Comparison of ENCODE assay signal across 19 mouse cellular contexts in the genomic region with DNA sequence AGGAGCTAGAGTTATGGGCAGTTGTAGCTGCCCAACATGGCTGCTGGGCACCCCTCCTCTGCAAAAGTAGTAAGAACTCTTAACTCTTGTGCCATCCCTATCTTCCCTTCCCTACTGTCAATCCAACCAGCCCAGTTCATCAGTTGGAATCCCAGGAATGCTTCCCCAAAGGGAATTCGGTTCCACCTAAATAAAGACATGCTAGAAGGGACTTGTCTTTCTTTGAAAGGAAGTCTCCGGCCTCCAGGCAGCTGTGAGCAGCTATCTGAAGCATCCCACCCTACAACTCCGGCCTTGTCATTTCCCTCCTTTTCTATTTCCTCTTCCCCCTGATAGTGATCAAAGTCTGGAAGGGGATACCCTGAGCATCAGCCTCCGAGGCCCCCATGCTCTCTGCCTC. TPM values are rescaled to one million over a fixed set of nuclear protein-coding genes. Genes with fewer than 3 reads are reported as not detected.
A peak's percentile ranks its signal among the peaks of the same experiment; 100 is the strongest.
DNase-seq lines count a peak whose midpoint lies in the region; ATAC-seq and TF ChIP-seq lines count a peak whose summit lies in the region.
"Had no signal": no experiment of that assay in that cellular context is flagged by ENCODE, and none has a peak within 500 bp of the region (broad histone marks: within the 10 kb centered on the region; RNA-seq: fewer than 3 reads in every experiment).

No protein-coding gene starts in this region.

- ATAC-seq in limb, embryonic 14.5 days (ENCODE audit: low FRiP score, low read depth): no peak
- no peak for ATAC-seq in embryonic facial prominence, embryonic 14.5 days (ENCODE audit: low read depth)
- ATAC-seq: CD4-positive, CD25-positive, alpha-beta regulatory T cell, adult 4 months; forebrain, embryonic 15.5 days; inflammation-experienced regulatory T-cells, adult 6 months; intestine, postnatal 0 days had no signal

- no peak for TF ChIP-seq POLR2A in limb, embryonic 14.5 days (IDR thresholded peaks at IDR 0.05; ENCODE audit: borderline replicate concordance, extremely low read depth, insufficient read depth, insufficient read length)

- in situ Hi-C loops in ES-E14 (cut with MboI; ENCODE audit: low sequenced_read_pairs in 2 of 2, unreplicated experiment in 2 of 2): no loop called here

- no peak overlapping the region for H3K27ac ChIP-seq in limb, embryonic 14.5 days (replicated peaks; ENCODE audit: low read depth, low read length)
- H3K27ac ChIP-seq in limb, embryonic 10.5 days: no peak overlapping the region
- H3K27ac ChIP-seq in ES-E14 (ENCODE audit: insufficient read depth, low read depth, low read length, poor library complexity, severe bottlenecking): peak overlapping the region; percentile 61; the same call in 1 of the 2 replicates
- no peak overlapping the region for H3K27ac ChIP-seq in embryonic facial prominence, embryonic 14.5 days (replicated peaks; ENCODE audit: low read depth, low read length)
- H3K27ac ChIP-seq: forebrain, embryonic 15.5 days; hindbrain, embryonic 15.5 days had no signal

- peak; percentile 24 for DNase-seq in limb, embryonic 14.5 days (ENCODE audit: low spot score)
- DNase-seq in limb, embryonic 10.5 days (ENCODE audit: low spot score): no peak
- DNase-seq in ES-E14 (ENCODE audit: low read depth, low spot score): no peak
- DNase-seq in embryonic facial prominence, embryonic 14.5 days (ENCODE audit: low spot score): peak; percentile 67
- DNase-seq in kidney, postnatal 36 days: no peak
- DNase-seq in neural tube, embryonic 10.5 days (ENCODE audit: extremely low spot score, low spot score): no peak
- DNase-seq: adrenal gland, postnatal 10 days; B cell, adult 2 months; cerebellum, adult 18-20 months; cerebellum, adult 9-11 months; cerebellum, postnatal 36 days; gastrocnemius, postnatal 14 days; heart, postnatal 36 days had no signal

- no peaks in the 10 kb centered on the region for H3K27me3 ChIP-seq in limb, embryonic 14.5 days (ENCODE audit: control insufficient read depth, insufficient read depth, low read length)
- no peaks in the 10 kb centered on the region for H3K27me3 ChIP-seq in limb, embryonic 10.5 days (ENCODE audit: low read depth, poor library complexity, severe bottlenecking)
- H3K27me3 ChIP-seq in embryonic facial prominence, embryonic 14.5 days (replicated peaks; ENCODE audit: control insufficient read depth, insufficient read depth, low read length): no peaks in the 10 kb centered on the region
- H3K27me3 ChIP-seq: forebrain, embryonic 15.5 days; heart, embryonic 12.5 days; hindbrain, embryonic 15.5 days had no signal

- WGBS in limb, embryonic 14.5 days: 48% methylated on average over 4 of the region's 4 CpGs
- WGBS in limb, embryonic 10.5 days: 66% methylated on average over 4 of the region's 4 CpGs
- WGBS in embryonic facial prominence, embryonic 14.5 days: 24% methylated on average over 4 of the region's 4 CpGs

- H3K9ac ChIP-seq in limb, embryonic 14.5 days (ENCODE audit: low read depth, low read length, severe bottlenecking): no peak overlapping the region
- H3K9ac ChIP-seq in ES-E14 (ENCODE audit: insufficient read depth, low read depth, low read length, poor library complexity, severe bottlenecking): no peak overlapping the region
- H3K9ac ChIP-seq in embryonic facial prominence, embryonic 14.5 days (ENCODE audit: low read depth, low read length): no peak overlapping the region
- H3K9ac ChIP-seq: forebrain, embryonic 15.5 days; heart, embryonic 12.5 days; hindbrain, embryonic 15.5 days had no signal

- no peak overlapping the region for H3K4me2 ChIP-seq in limb, embryonic 14.5 days (replicated peaks; ENCODE audit: low read depth, low read length, severe bottlenecking)
- H3K4me2 ChIP-seq in embryonic facial prominence, embryonic 14.5 days (ENCODE audit: low read depth, low read length): no peak overlapping the region
- H3K4me2 ChIP-seq: forebrain, embryonic 15.5 days; heart, embryonic 12.5 days; hindbrain, embryonic 15.5 days had no signal

- no peak overlapping the region for H3K4me3 ChIP-seq in limb, embryonic 14.5 days (replicated peaks; ENCODE audit: low read length)
- H3K4me3 ChIP-seq in limb, embryonic 10.5 days: no peak overlapping the region
- H3K4me3 ChIP-seq in ES-E14 (ENCODE audit: insufficient read depth in 1 of 2, low read depth in 1 of 2, low read length in 2 of 2, poor library complexity in 1 of 2, severe bottlenecking in 1 of 2): no peak overlapping the region
- H3K4me3 ChIP-seq in embryonic facial prominence, embryonic 14.5 days (ENCODE audit: low read depth, low read length): no peak overlapping the region
- H3K4me3 ChIP-seq: forebrain, embryonic 15.5 days; heart, embryonic 12.5 days; hindbrain, embryonic 15.5 days had no signal

- 0 out of 2 replicates have a peak, but pooled peaks cover 6% of the 10 kb centered on the region for H3K4me1 ChIP-seq in limb, embryonic 14.5 days (ENCODE audit: control insufficient read depth, insufficient read depth, low read length)
- peaks cover 43% of the 10 kb centered on the region for H3K4me1 ChIP-seq in limb, embryonic 10.5 days
- H3K4me1 ChIP-seq in ES-E14 (ENCODE audit: control insufficient read depth in 2 of 2, insufficient read depth in 2 of 2, low read length in 2 of 2, poor library complexity in 1 of 2): peaks cover 16 to 47% of the 10 kb centered on the region in 2 experiments
- peaks cover 11% of the 10 kb centered on the region for H3K4me1 ChIP-seq in embryonic facial prominence, embryonic 14.5 days (ENCODE audit: control insufficient read depth, insufficient read depth, low read length)
- H3K4me1 ChIP-seq: forebrain, embryonic 15.5 days had no signal

- no peaks in the 10 kb centered on the region for H3K36me3 ChIP-seq in limb, embryonic 14.5 days (ENCODE audit: control insufficient read depth, insufficient read depth, low read length)
- H3K36me3 ChIP-seq in limb, embryonic 10.5 days: no peaks in the 10 kb centered on the region
- peaks cover 13% of the 10 kb centered on the region for H3K36me3 ChIP-seq in ES-E14 (ENCODE audit: control insufficient read depth, insufficient read depth, low read length, poor library complexity, severe bottlenecking)
- H3K36me3 ChIP-seq in embryonic facial prominence, embryonic 14.5 days (ENCODE audit: control insufficient read depth, insufficient read depth, low read length): no peaks in the 10 kb centered on the region
- H3K36me3 ChIP-seq: forebrain, embryonic 15.5 days; heart, embryonic 12.5 days; hindbrain, embryonic 15.5 days had no signal

- no peaks in the 10 kb centered on the region for H3K9me3 ChIP-seq in limb, embryonic 14.5 days (ENCODE audit: control insufficient read depth, low read length)
- H3K9me3 ChIP-seq in limb, embryonic 10.5 days (replicated peaks): no peaks in the 10 kb centered on the region
- no peaks in the 10 kb centered on the region for H3K9me3 ChIP-seq in ES-E14 (ENCODE audit: control insufficient read depth, insufficient read depth, low read depth, low read length)
- no peaks in the 10 kb centered on the region for H3K9me3 ChIP-seq in embryonic facial prominence, embryonic 14.5 days (ENCODE audit: control insufficient read depth, low read length)
- H3K9me3 ChIP-seq: forebrain, embryonic 15.5 days; heart, embryonic 12.5 days; hindbrain, embryonic 15.5 days had no signal

TF ChIP-seq in ES-E14, 5 proteins besides CTCF, POLR2A, EP300 and RAD21:
- TF ChIP-seq MAFK (IDR thresholded peaks at IDR 0.05; ENCODE audit: insufficient read depth, low read depth, low read length): no peak
- no peak for TF ChIP-seq HCFC1 (IDR thresholded peaks at IDR 0.05; ENCODE audit: borderline replicate concordance, insufficient read depth, low read length)
- no peak for TF ChIP-seq ZNF384 (IDR thresholded peaks at IDR 0.05; ENCODE audit: low read depth, low read length)
- TF ChIP-seq ZC3H11A (IDR thresholded peaks at IDR 0.05; ENCODE audit: borderline replicate concordance, low read depth, low read length): no peak
- no peak for TF ChIP-seq CHD2 (IDR thresholded peaks at IDR 0.05; ENCODE audit: low read depth, low read length)

RNA-seq across cellular contexts. Expression of gene Pecam1, which starts 44.2 kb away (rescaled TPM):
- polyA plus RNA-seq in limb, embryonic 14.5 days (2012; rRNA removed): 39.0 and 44.2 TPM in 2 replicates
- 39.0 and 40.5 TPM in 2 replicates for polyA plus RNA-seq in limb, embryonic 14.5 days (2014; fragmentation: Nextera tagmentation; extraction: Ambion mirVana)
- polyA plus RNA-seq in limb, embryonic 10.5 days (2016; fragmentation: Nextera tagmentation; extraction: Ambion mirVana): 25.9 and 28.8 TPM in 2 replicates
- 83.9 and 117 TPM in 2 replicates for total RNA-seq in ES-E14 (2012; rRNA removed)
- polyA plus RNA-seq in embryonic facial prominence, embryonic 14.5 days (2014; fragmentation: Nextera tagmentation; extraction: Ambion mirVana): 46.8 and 48.9 TPM in 2 replicates

RNA-seq across cellular contexts. Expression of gene Milr1, which starts 44.8 kb away (rescaled TPM):
- 0.86 and 1.9 TPM in 2 replicates for polyA plus RNA-seq in limb, embryonic 14.5 days (2012; rRNA removed)
- polyA plus RNA-seq in limb, embryonic 14.5 days (2014; fragmentation: Nextera tagmentation; extraction: Ambion mirVana): 2.1 and 3.1 TPM in 2 replicates
- polyA plus RNA-seq in limb, embryonic 10.5 days (2016; fragmentation: Nextera tagmentation; extraction: Ambion mirVana): 0.67 and 1.2 TPM in 2 replicates
- total RNA-seq in ES-E14 (2012; rRNA removed): 0.58 TPM in 1 of 2 replicates, not detected in the other
- 1.4 and 2.0 TPM in 2 replicates for polyA plus RNA-seq in embryonic facial prominence, embryonic 14.5 days (2014; fragmentation: Nextera tagmentation; extraction: Ambion mirVana)

Comparison
In these comparisons a context has a peak if more than half of its experiments do, and no peak if none do; other contexts are left out.
1. DNase-seq: peak in limb, embryonic 14.5 days (single experiment) and embryonic facial prominence, embryonic 14.5 days (single experiment); none in limb, embryonic 10.5 days (single experiment), ES-E14 (single experiment), kidney, postnatal 36 days (0 of 2) and neural tube, embryonic 10.5 days (single experiment).